Mouse (Mus musculus): Measurements from ENCODE around the gene Plk3. TPM values are rescaled to one million over a fixed set of nuclear protein-coding genes. Genes with fewer than 3 reads are reported as not detected.

The Plk3 gene
- polyA plus RNA-seq, 1 experiment from 2014 or later: 19.1 TPM

DNA sequence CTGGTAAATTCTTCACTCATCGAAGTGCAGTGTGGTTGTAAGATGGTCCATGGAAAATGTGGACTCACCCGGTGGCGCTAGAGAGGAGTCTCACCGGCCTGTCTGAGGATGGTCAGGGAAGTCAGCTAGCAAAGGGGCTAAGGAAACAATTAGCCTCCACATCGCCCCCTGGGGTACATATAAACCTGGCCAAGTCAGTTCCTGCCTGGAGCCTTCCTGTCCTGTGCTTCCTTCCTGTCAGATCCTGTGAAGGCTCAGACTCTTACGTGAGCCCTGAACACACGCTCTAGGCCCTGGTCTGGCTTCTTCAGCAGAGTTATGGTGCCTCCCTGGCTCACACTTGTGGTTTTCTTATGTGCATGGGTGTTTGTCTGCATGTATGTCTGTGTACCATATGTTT, 32.5 kb downstream of the Plk3 start:
- 52% methylated on average over 7 of the region's 7 CpGs for WGBS
- ATAC-seq (ENCODE audit: low read depth): no peak

GRCm38 (mm10) chr4:117100036-117100435, 33.7 kb downstream of the Plk3 start:
- no peak overlapping the region for H3K4me2 ChIP-seq (ENCODE audit: low read depth, low read length)
- no peak overlapping the region for H3K9ac ChIP-seq (replicated peaks; ENCODE audit: low read depth, low read length)
- H3K9me3 ChIP-seq (ENCODE audit: control insufficient read depth, low read length): no peaks in the 10 kb centered on the region
- no peaks in the 10 kb centered on the region for H3K36me3 ChIP-seq (ENCODE audit: control insufficient read depth, insufficient read depth, low read length)
- no peak overlapping the region for H3K27ac ChIP-seq (ENCODE audit: low read depth, low read length)
- ATAC-seq (ENCODE audit: low read depth): no peak
- no peaks in the 10 kb centered on the region for H3K27me3 ChIP-seq (ENCODE audit: control insufficient read depth, insufficient read depth, low read length)
- H3K4me3 ChIP-seq (ENCODE audit: low read depth, low read length): no peak overlapping the region
- peaks cover 5% of the 10 kb centered on the region; the same call in 1 of the 2 replicates for H3K4me1 ChIP-seq (ENCODE audit: control insufficient read depth, insufficient read depth, low read length)
- WGBS: 75% methylated on average over 4 of the region's 4 CpGs

More for the DNA sequence above, 32.5 kb downstream of the Plk3 start:
- Histone ChIP-seq H3K4me2 (ENCODE audit: low read depth, low read length) (no peak overlapping the region), H3K9ac (replicated peaks; ENCODE audit: low read depth, low read length) (no peak overlapping the region), H3K4me1 (ENCODE audit: control insufficient read depth, insufficient read depth, low read length) (peaks cover 5% of the 10 kb centered on the region; the same call in 1 of the 2 replicates), H3K4me3 (ENCODE audit: low read depth, low read length) (no peak overlapping the region), H3K27me3 (ENCODE audit: control insufficient read depth, insufficient read depth, low read length) (no peaks in the 10 kb centered on the region), H3K27ac (ENCODE audit: low read depth, low read length) (no peak overlapping the region), H3K36me3 (ENCODE audit: control insufficient read depth, insufficient read depth, low read length) (no peaks in the 10 kb centered on the region), H3K9me3 (ENCODE audit: control insufficient read depth, low read length) (no peaks in the 10 kb centered on the region)

GRCm38 (mm10) chr4:117098764-117099036, 35.1 kb downstream of the Plk3 start:
- no peaks in the 10 kb centered on the region for H3K27me3 ChIP-seq (ENCODE audit: control insufficient read depth, insufficient read depth, low read length)
- H3K36me3 ChIP-seq (ENCODE audit: control insufficient read depth, insufficient read depth, low read length): no peaks in the 10 kb centered on the region
- H3K4me2 ChIP-seq (ENCODE audit: low read depth, low read length): peak overlapping the region; percentile 21; the same call in 1 of the 2 replicates
- no peak overlapping the region for H3K27ac ChIP-seq (ENCODE audit: low read depth, low read length)
- WGBS: 76% methylated on average over 2 of the region's 2 CpGs
- H3K4me3 ChIP-seq (ENCODE audit: low read depth, low read length): no peak overlapping the region
- H3K9me3 ChIP-seq (ENCODE audit: control insufficient read depth, low read length): no peaks in the 10 kb centered on the region
- no peak overlapping the region for H3K9ac ChIP-seq (replicated peaks; ENCODE audit: low read depth, low read length)
- H3K4me1 ChIP-seq (ENCODE audit: control insufficient read depth, insufficient read depth, low read length): peaks cover 5% of the 10 kb centered on the region; the same call in 1 of the 2 replicates
- no peak for ATAC-seq (ENCODE audit: low read depth)

DNA sequence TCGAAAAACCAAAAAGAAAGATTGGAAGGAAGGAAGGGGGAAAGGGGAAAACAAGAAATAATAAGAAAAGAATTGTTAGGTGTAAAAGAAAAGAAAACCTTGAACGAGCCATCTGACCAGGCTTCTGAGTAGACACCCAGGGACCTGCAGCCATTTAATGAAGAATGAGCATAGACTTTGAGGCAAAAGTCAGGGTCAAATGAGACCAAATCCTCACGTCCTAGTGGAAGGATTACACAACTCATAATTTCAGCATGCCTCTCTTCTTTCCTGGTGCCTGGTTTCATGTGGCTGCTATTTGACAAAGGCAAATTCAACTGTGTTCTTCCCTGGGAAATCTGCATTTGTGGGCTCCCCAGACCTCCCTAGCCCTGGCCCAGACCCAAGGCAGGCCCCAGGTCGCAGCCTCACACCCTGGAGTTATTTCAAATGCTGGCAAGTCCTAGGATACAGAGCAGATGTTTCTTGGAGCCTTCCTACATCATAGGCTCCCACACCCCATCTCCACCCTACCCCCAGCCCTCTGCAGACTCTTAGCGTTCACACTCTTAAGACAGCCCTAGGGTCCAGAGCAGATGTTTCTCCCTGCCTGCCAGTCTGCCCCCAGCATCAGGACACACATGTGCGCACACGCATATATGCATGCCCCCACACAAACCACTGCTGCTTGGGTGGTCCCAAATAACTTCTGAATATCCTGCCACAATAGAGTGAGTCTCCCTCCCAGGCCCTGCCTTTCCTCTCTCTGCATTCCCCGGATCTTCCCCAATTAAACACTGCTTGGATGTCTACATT, 35.6 kb downstream of the Plk3 start:
- H3K27me3 ChIP-seq (ENCODE audit: control insufficient read depth, insufficient read depth, low read length): no peaks in the 10 kb centered on the region
- H3K9ac ChIP-seq (replicated peaks; ENCODE audit: low read depth, low read length): no peak overlapping the region; the same call in 1 of the 2 replicates
- no peak overlapping the region for H3K27ac ChIP-seq (ENCODE audit: low read depth, low read length)
- no peaks in the 10 kb centered on the region for H3K36me3 ChIP-seq (ENCODE audit: control insufficient read depth, insufficient read depth, low read length)
- H3K4me3 ChIP-seq (ENCODE audit: low read depth, low read length): no peak overlapping the region
- 56% methylated on average over 8 of the region's 8 CpGs for WGBS
- peak overlapping the region; percentile 90 for H3K4me2 ChIP-seq (ENCODE audit: low read depth, low read length)
- H3K4me1 ChIP-seq (ENCODE audit: control insufficient read depth, insufficient read depth, low read length): peaks cover 5% of the 10 kb centered on the region; the same call in 1 of the 2 replicates
- ATAC-seq (ENCODE audit: low read depth): no peak
- no peaks in the 10 kb centered on the region for H3K9me3 ChIP-seq (ENCODE audit: control insufficient read depth, low read length)

DNA sequence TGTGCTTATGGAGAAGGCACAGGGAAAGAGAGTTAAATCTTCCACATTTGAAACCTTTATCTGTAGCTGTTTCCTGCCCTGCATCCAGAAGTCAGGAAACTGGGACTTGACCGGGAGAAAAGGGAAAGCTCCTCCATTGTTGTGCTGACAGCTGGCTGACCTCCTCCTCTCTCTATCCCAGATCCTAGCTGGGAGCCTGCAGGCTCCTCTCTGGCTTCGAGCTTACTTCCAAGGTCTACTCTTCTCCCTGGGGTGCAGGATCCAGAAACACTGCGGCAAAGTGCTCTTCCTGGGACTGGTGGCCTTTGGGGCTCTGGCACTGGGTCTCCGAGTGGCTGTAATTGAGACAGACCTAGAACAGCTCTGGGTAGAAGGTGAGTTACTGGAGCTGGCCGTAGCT, 37.1 kb downstream of the Plk3 start:
- H3K36me3 ChIP-seq (ENCODE audit: control insufficient read depth, insufficient read depth, low read length): no peaks in the 10 kb centered on the region
- WGBS: 6% methylated on average over 5 of the region's 5 CpGs
- H3K4me2 ChIP-seq (ENCODE audit: low read depth, low read length): peak overlapping the region; percentile 90
- no peak for ATAC-seq (ENCODE audit: low read depth)
- no peak overlapping the region for H3K27ac ChIP-seq (ENCODE audit: low read depth, low read length)
- peak overlapping the region; percentile 68 for H3K9ac ChIP-seq (replicated peaks; ENCODE audit: low read depth, low read length)
- H3K4me3 ChIP-seq (ENCODE audit: low read depth, low read length): peak overlapping the region; percentile 70
- no peaks in the 10 kb centered on the region for H3K27me3 ChIP-seq (ENCODE audit: control insufficient read depth, insufficient read depth, low read length)
- no peaks in the 10 kb centered on the region for H3K9me3 ChIP-seq (ENCODE audit: control insufficient read depth, low read length)
- H3K4me1 ChIP-seq (ENCODE audit: control insufficient read depth, insufficient read depth, low read length): peaks cover 5% of the 10 kb centered on the region; the same call in 1 of the 2 replicates

GRCm38 (mm10) chr4:117095551-117096452, 38.0 kb downstream of the Plk3 start, which contains the start of gene Ptch2:
TSS of gene Ptch2 (plus strand) at chr4:117096075.
- Histone ChIP-seq H3K36me3 (ENCODE audit: control insufficient read depth, insufficient read depth, low read length) (no peaks in the 10 kb centered on the region), H3K4me1 (ENCODE audit: control insufficient read depth, insufficient read depth, low read length) (peaks cover 5% of the 10 kb centered on the region; the same call in 1 of the 2 replicates), H3K4me3 (ENCODE audit: low read depth, low read length) (peak within 1 kb of the TSS; percentile 70), H3K27ac (ENCODE audit: low read depth, low read length) (peak within 1 kb of the TSS; percentile 53), H3K9ac (replicated peaks; ENCODE audit: low read depth, low read length) (peak within 1 kb of the TSS; percentile 68), H3K9me3 (ENCODE audit: control insufficient read depth, low read length) (no peaks in the 10 kb centered on the region), H3K4me2 (ENCODE audit: low read depth, low read length) (peak within 1 kb of the TSS; percentile 90), H3K27me3 (ENCODE audit: control insufficient read depth, insufficient read depth, low read length) (no peaks in the 10 kb centered on the region)
- under 1% methylated on average over 45 of the region's 50 CpGs for WGBS
- peak; percentile 86 for ATAC-seq (ENCODE audit: low read depth)

- H3K27ac ChIP-seq (ENCODE audit: low read depth, low read length): no peak overlapping the region
- peaks cover 5% of the 10 kb centered on the region; the same call in 1 of the 2 replicates for H3K4me1 ChIP-seq (ENCODE audit: control insufficient read depth, insufficient read depth, low read length)
- no peaks in the 10 kb centered on the region for H3K27me3 ChIP-seq (ENCODE audit: control insufficient read depth, insufficient read depth, low read length)
- H3K4me2 ChIP-seq (ENCODE audit: low read depth, low read length): no peak overlapping the region
- WGBS: 78% methylated on average over 3 of the region's 3 CpGs
- no peak overlapping the region for H3K4me3 ChIP-seq (ENCODE audit: low read depth, low read length)
- no peaks in the 10 kb centered on the region for H3K36me3 ChIP-seq (ENCODE audit: control insufficient read depth, insufficient read depth, low read length)
- no peak for ATAC-seq (ENCODE audit: low read depth)
- H3K9me3 ChIP-seq (ENCODE audit: control insufficient read depth, low read length): no peaks in the 10 kb centered on the region
- no peak overlapping the region for H3K9ac ChIP-seq (replicated peaks; ENCODE audit: low read depth, low read length)
Measured at GRCm38 (mm10) chr4:117094626-117095361, 39.0 kb downstream of the Plk3 start.

DNA sequence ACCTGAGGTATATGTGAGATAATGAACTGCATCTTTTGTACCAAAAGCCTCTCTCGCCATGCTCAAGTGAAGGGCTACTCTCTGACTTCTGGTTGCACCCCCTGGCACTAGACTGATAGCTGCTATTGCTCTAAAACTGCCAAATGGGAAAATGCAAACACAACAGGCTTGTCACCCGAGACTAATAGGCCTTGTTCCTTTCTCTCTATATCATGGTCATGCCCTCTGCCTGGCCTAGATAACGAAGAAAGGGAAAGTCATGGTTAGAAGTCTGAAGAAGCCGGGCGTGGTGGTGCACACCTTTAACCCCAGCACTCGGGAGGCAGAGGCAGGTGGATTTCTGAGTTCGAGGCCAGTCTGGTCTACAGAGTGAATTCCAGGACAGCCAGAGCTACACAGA, 43.2 kb downstream of the Plk3 start:
- Histone ChIP-seq H3K4me2 (ENCODE audit: low read depth, low read length) (no peak overlapping the region), H3K4me3 (ENCODE audit: low read depth, low read length) (no peak overlapping the region), H3K9me3 (ENCODE audit: control insufficient read depth, low read length) (no peaks in the 10 kb centered on the region), H3K27ac (ENCODE audit: low read depth, low read length) (no peak overlapping the region), H3K9ac (replicated peaks; ENCODE audit: low read depth, low read length) (no peak overlapping the region), H3K36me3 (ENCODE audit: control insufficient read depth, insufficient read depth, low read length) (peaks cover 5% of the 10 kb centered on the region; the same call in 1 of the 2 replicates), H3K27me3 (ENCODE audit: control insufficient read depth, insufficient read depth, low read length) (no peaks in the 10 kb centered on the region), H3K4me1 (ENCODE audit: control insufficient read depth, insufficient read depth, low read length) (no peaks in the 10 kb centered on the region)
- 78% methylated on average over 7 of the region's 7 CpGs for WGBS
- no peak for ATAC-seq (ENCODE audit: low read depth)

All from neural tube, embryonic 14.5 days (tissue).